Mouse (Mus musculus) heart, embryonic 10.5 days (tissue): Measurements from ENCODE around the gene Tefm. TPM values are rescaled to one million over a fixed set of nuclear protein-coding genes. Genes with fewer than 3 reads are reported as not detected.
"Not testable (repeated sequence)": the region's sequence is repeated elsewhere in the genome, so short reads cannot be mapped to it uniquely, and the experiment has no call there.

Experiments
- DNase-seq: peaks from one replicate; pipeline ENCODE4 v3.0.0-alpha.2; 2017; ENCODE audit warnings: low spot score
- H3K27ac ChIP-seq: fragments of 300-500 bp; sonication (generic); 2 replicates; pipeline ENCODE4 v1.5.1; 2016; ENCODE audit warnings: mild to moderate bottlenecking
- H3K27me3 ChIP-seq: fragments of 300-500 bp; sonication (generic); 2 replicates; pipeline ENCODE4 v1.6.1; 2016; ENCODE audit warnings: mild to moderate bottlenecking; ENCODE audit not compliant: poor library complexity, insufficient read depth, severe bottlenecking
- H3K36me3 ChIP-seq: fragments of 300-500 bp; sonication (generic); 2 replicates; pipeline ENCODE4 v1.6.1; 2016; ENCODE audit warnings: mild to moderate bottlenecking, moderate library complexity
- H3K4me1 ChIP-seq: fragments of 300-500 bp; sonication (generic); 2 replicates; pipeline ENCODE4 v1.6.1; 2016; ENCODE audit warnings: mild to moderate bottlenecking
- H3K4me3 ChIP-seq: fragments of 300-500 bp; sonication (generic); 2 replicates; pipeline ENCODE4 v1.5.1; 2016; ENCODE audit warnings: mild to moderate bottlenecking, moderate library complexity
- H3K9me3 ChIP-seq: fragments of 300-500 bp; sonication (generic); 2 replicates; pipeline ENCODE4 v1.6.1; 2016; ENCODE audit warnings: mild to moderate bottlenecking, moderate library complexity
- WGBS: fragments of 180-500 bp; shearing (Covaris S2); methylation state at CpG from one replicate; pipeline ENCODE4 v1.1.7; 2016; 5-methylcytosine and 5-hydroxymethylcytosine counted together
- polyA plus RNA-seq: library from polyadenylated mRNA; unstranded; fragments of >200 nt; fragmentation: Nextera tagmentation; extraction: Ambion mirVana; gene quantifications from 2 replicates; pipeline ENCODE4 v1.2.1, GENCODE M21; 2016

The Tefm gene
- polyA plus RNA-seq, result 35.4 and 36.6 TPM in 2 replicates

DNA sequence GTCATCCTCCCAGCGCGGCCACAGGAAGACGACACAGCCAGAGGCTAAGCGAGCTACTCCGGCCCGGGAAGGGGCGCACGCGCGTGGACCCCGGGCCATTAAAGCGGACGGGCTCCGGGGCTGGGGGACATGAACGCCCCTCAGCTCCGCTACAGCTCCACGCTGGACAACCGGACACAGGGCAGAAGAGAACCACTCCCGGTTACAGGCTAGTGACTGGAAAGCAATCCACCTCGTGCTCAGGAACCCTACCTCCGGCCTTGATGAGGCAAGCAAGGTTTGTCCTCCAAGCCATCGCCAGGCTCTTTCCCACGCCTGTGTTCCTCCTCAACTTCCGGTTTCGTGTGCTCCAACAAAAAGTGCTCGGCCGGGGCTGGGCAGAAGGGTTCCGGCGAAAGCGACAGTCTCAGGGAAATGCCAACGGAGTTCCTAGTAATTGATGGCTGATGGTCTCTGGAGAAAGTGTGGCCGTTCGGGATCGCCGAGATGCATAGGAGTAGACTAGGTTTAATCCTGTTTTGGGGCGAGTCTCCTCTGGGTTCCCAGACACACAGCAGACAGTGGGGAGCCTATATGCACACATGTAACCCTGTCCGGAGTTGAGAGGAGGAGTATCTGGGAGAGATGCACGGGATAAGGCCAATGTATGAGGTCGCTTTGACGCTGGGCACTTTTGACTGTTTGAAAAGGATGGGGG lies at the start of gene Tefm:
Gene Tefm (minus strand): TSS at position 351 of the 697 bp plus-strand sequence.
- Histone ChIP-seq H3K4me1 (peaks cover 11% of the 10 kb centered on the region), H3K36me3 (peaks cover 33% of the 10 kb centered on the region), H3K9me3 (no peaks in the 10 kb centered on the region), H3K27me3 (no peaks in the 10 kb centered on the region), H3K27ac (peak within 1 kb of the TSS; percentile 94), H3K4me3 (peak within 1 kb of the TSS; percentile 75)
- under 1% methylated on average over 40 of the region's 40 CpGs for WGBS
- DNase-seq, result peak; percentile 94

GRCm38 (mm10) chr11:80190280-80190679 lies 48.3 kb upstream of the Tefm start:
- DNase-seq, result no peak
- WGBS, result 77% methylated on average over 4 of the region's 4 CpGs
- H3K36me3 ChIP-seq, result peaks cover 39% of the 10 kb centered on the region

GRCm38 (mm10) chr11:80185441-80185976 lies 43.5 kb upstream of the Tefm start:
- H3K4me1 ChIP-seq, DNase-seq, H3K4me3 ChIP-seq, H3K27ac ChIP-seq, H3K9me3 ChIP-seq, H3K27me3 ChIP-seq, H3K36me3 ChIP-seq: not testable (repeated sequence)
- WGBS, result 67% methylated on average over 5 of the region's 5 CpGs

More at GRCm38 (mm10) chr11:80190280-80190679, 48.3 kb upstream of the Tefm start:
- Histone ChIP-seq H3K4me3 (no peak overlapping the region), H3K27me3 (no peaks in the 10 kb centered on the region), H3K4me1 (no peaks in the 10 kb centered on the region), H3K9me3 (no peaks in the 10 kb centered on the region), H3K27ac (no peak overlapping the region)

- Histone ChIP-seq H3K36me3 (no peaks in the 10 kb centered on the region), H3K4me1 (0 out of 2 replicates have a peak, but pooled peaks cover 3% of the 10 kb centered on the region), H3K27me3 (no peaks in the 10 kb centered on the region), H3K4me3 (peak overlapping the region; percentile 85), H3K27ac (peak overlapping the region; percentile 96), H3K9me3 (no peaks in the 10 kb centered on the region)
- WGBS, result 89% methylated on average over 6 of the region's 6 CpGs
- no peak for DNase-seq
Observed at GRCm38 (mm10) chr11:80184531-80185071, 42.6 kb upstream of the Tefm start.

DNA sequence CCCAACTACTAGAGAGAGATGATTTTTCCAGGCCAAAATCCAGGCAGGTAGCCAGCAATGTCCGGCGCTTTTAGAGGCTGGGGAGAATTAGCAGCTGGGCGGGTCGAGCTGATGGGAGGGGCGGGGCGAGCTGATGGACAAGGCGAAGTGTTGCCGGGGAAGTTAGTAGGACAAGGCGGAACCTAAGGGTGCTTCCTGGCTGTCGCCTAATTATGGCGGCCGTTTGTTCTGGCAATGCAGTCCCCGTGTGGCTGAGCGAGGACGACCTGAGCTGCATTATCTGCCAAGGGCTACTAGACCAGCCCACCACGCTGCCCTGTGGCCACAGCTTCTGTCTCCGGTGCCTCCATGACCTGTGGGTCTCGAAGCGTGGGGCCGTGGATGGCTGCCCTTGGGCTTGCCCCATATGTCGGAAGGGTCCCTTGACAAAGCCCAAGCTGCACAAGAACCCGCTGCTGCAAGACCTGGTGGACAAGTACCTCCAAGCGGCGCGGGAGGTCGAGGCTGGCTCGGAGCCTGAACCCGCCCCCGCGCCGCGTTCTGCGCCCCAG lies 41.8 kb upstream of the Tefm start, which contains the start of gene Rnf135:
Gene Rnf135 (plus strand): TSS at position 147 of the 551 bp plus-strand sequence.
- H3K9me3 ChIP-seq, result no peaks in the 10 kb centered on the region
- H3K27ac ChIP-seq, result peak within 1 kb of the TSS; percentile 96
- DNase-seq, result peak; percentile 95
- 0 out of 2 replicates have a peak, but pooled peaks cover 3% of the 10 kb centered on the region for H3K4me1 ChIP-seq
- peak within 1 kb of the TSS; percentile 85 for H3K4me3 ChIP-seq
- H3K36me3 ChIP-seq, result no peaks in the 10 kb centered on the region
- 1% methylated on average over 33 of the region's 33 CpGs for WGBS
- H3K27me3 ChIP-seq, result no peaks in the 10 kb centered on the region

DNA sequence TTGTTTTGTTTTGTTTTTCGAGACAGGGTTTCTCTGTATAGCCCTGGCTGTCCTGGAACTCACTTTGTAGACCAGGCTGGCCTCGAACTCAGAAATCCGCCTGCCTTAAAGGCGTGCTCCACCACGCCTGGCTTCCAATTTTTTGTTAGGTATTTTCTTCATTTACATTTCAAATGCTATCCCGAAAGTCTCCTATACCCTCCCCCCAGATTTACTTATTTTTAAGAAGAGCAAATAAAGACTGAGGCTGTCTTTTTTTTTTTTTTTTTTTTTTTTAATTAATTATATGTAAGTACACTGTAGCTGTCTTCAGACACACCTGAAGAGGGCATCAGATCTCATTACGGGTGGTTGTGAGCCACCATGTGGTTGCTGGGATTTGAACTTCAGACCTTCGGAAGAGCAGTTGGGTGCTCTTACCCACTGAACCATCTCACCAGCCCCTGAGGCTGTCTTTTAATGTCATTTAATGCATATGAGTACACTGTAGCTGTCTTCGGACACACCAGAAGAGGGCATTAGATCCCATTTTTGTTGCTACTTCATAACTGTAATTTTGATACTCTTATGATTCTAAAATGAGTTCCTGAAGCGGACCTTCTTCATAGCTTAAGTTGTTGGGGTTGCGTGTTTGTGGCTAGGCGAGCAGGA lies 41.2 kb upstream of the Tefm start:
- 41% methylated on average over 12 of the region's 12 CpGs for WGBS
- H3K27ac ChIP-seq, result peak overlapping the region; percentile 96
- not testable (repeated sequence) for H3K4me1 ChIP-seq, H3K9me3 ChIP-seq, H3K27me3 ChIP-seq, H3K36me3 ChIP-seq, DNase-seq
- peak overlapping the region; percentile 85 for H3K4me3 ChIP-seq

GRCm38 (mm10) chr11:80181021-80181749 lies 39.2 kb upstream of the Tefm start:
- no peak overlapping the region for H3K27ac ChIP-seq
- no peaks in the 10 kb centered on the region for H3K27me3 ChIP-seq
- WGBS, result 70% methylated on average over 5 of the region's 5 CpGs
- H3K4me3 ChIP-seq, result no peak overlapping the region
- H3K36me3 ChIP-seq, result no peaks in the 10 kb centered on the region
- H3K9me3 ChIP-seq, result no peaks in the 10 kb centered on the region
- peaks cover 14% of the 10 kb centered on the region for H3K4me1 ChIP-seq
- DNase-seq, result no peak

GRCm38 (mm10) chr11:80178316-80178715 lies 36.3 kb upstream of the Tefm start:
- no peak overlapping the region for H3K4me3 ChIP-seq
- peaks cover 17% of the 10 kb centered on the region for H3K4me1 ChIP-seq
- H3K9me3 ChIP-seq, result no peaks in the 10 kb centered on the region
- WGBS, result 85% methylated on average over 8 of the region's 8 CpGs
- no peaks in the 10 kb centered on the region for H3K36me3 ChIP-seq
- no peak for DNase-seq
- H3K27ac ChIP-seq, result no peak overlapping the region
- no peaks in the 10 kb centered on the region for H3K27me3 ChIP-seq

GRCm38 (mm10) chr11:80176911-80177895 lies 35.2 kb upstream of the Tefm start:
- no peaks in the 10 kb centered on the region for H3K27me3 ChIP-seq
- H3K4me1 ChIP-seq, result peaks cover 17% of the 10 kb centered on the region
- H3K4me3 ChIP-seq, result no peak overlapping the region
- DNase-seq, result no peak
- no peaks in the 10 kb centered on the region for H3K36me3 ChIP-seq
- H3K9me3 ChIP-seq, result no peaks in the 10 kb centered on the region
- 67% methylated on average over 11 of the region's 11 CpGs for WGBS
- peak overlapping the region; percentile 69; the same call in 1 of the 2 replicates for H3K27ac ChIP-seq

DNA sequence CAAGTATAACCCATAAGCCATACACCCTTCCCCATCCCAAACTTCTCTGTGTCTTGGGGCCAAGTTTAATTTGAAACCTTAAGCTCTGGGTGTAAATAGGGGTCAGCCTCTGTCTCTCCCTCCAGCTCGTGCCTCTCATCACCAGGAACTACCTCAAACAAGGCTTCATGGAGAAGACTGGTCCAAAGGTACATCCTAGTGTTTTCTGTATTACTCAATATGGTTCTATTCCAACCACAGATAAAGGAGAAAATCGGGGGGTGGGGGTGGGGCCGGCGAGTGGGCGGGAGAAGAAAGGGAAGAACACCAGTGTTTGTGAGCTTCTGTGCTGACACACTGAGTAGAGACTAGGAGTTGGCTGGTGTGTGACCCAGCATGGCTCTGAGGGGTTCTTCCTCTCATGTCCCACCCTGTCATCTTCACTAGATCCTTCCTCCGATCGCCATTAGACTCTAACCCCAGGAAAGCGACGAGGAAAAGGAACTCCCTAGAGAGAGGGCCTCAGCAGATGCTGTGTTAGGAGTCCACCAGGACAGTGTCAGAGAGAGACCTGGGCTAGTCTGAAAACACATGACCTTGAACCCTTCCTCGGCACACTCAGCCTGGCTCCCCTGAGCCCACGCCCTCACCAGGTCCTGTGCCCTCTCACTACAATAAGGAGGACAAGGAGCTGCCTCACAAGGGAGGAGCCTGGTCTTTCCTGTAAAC lies 32.1 kb upstream of the Tefm start:
- no peaks in the 10 kb centered on the region for H3K36me3 ChIP-seq
- H3K4me1 ChIP-seq, result peaks cover 17% of the 10 kb centered on the region
- no peak overlapping the region for H3K27ac ChIP-seq
- 79% methylated on average over 11 of the region's 11 CpGs for WGBS
- H3K4me3 ChIP-seq, result no peak overlapping the region
- DNase-seq, result no peak
- no peaks in the 10 kb centered on the region for H3K27me3 ChIP-seq
- H3K9me3 ChIP-seq, result no peaks in the 10 kb centered on the region

DNA sequence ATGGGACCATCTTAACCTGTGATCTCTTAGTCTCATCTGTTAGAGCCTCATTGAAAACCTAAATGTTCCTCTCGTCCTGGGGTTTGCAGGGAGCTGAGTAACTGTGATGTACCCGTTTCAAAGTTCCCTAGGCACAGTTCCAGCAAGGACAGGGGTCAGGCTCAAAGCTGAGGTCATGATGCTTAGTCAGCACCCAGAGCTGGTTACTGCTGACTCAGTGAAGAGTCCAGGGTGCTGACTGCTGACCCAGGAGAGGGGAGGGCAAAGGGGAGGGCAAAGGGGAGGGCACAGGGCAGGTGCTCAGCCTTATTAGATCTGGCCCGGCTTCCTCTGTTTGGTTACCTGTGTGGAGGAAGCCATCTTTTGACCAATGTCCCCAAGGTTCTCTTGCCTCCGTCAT lies 29.9 kb upstream of the Tefm start:
- Histone ChIP-seq H3K36me3 (no peaks in the 10 kb centered on the region), H3K4me3 (no peak overlapping the region), H3K27ac (no peak overlapping the region), H3K27me3 (no peaks in the 10 kb centered on the region), H3K9me3 (no peaks in the 10 kb centered on the region), H3K4me1 (peaks cover 8% of the 10 kb centered on the region)
- no peak for DNase-seq
- 80% methylated on average over 4 of the region's 4 CpGs for WGBS
